Mouse (Mus musculus): ENCODE results near the gene Mypop. TPM values are rescaled to one million over a fixed set of nuclear protein-coding genes. Genes with fewer than 3 reads are reported as not detected.

Mypop gene
- 1 to 10 TPM; 3.6 to 4.0 TPM for total RNA-seq (2021)
- long read RNA-seq, experiment 1, partial matches to known transcripts, result 0 of 3 reads
- long read RNA-seq, experiment 1, other reads (novel, unspliced or antisense), result 0 of 3 reads
- long read RNA-seq, experiment 2, partial matches to known transcripts, result 0 of 2 reads
- long read RNA-seq, experiment 2, other reads (novel, unspliced or antisense), result 2 of 2 reads

- peak; percentile 99 to 100 for DNase-seq
These were observed at the start of gene Mypop for GRCm38 (mm10) chr7:18990601-18991295. Gene Mypop (plus strand): TSS chr7:18991245.

GRCm38 (mm10) chr7:18942376-18942775 is 48.7 kb upstream of the Mypop start:
- DNase-seq, result no peak

- no peak for DNase-seq
These were observed 48.2 kb upstream of the Mypop start for GRCm38 (mm10) chr7:18942815-18943214.

- peak; percentile 64 to 90 for DNase-seq
These were observed 42.9 kb upstream of the Mypop start for GRCm38 (mm10) chr7:18948151-18948550.

GRCm38 (mm10) chr7:18949781-18950522 is 41.1 kb upstream of the Mypop start:
- DNase-seq, result no peak

- DNase-seq, result no peak
These were observed 40.3 kb upstream of the Mypop start for GRCm38 (mm10) chr7:18950523-18951315.

- DNase-seq, result peak in 1 of 2 experiments; percentile 71
These were observed 39.6 kb upstream of the Mypop start for GRCm38 (mm10) chr7:18951397-18951796.

- DNase-seq, result peak; percentile 61 to 80
These were observed 33.3 kb upstream of the Mypop start for GRCm38 (mm10) chr7:18957569-18958383.

GRCm38 (mm10) chr7:18958384-18958766 is 32.7 kb upstream of the Mypop start:
- no peak for DNase-seq

- peak; percentile 47 to 74 for DNase-seq
These were observed 31.6 kb upstream of the Mypop start for GRCm38 (mm10) chr7:18959446-18959845.

GRCm38 (mm10) chr7:18962171-18962792 is 28.8 kb upstream of the Mypop start:
- DNase-seq, result no peak

GRCm38 (mm10) chr7:18962795-18963194 is 28.2 kb upstream of the Mypop start:
- DNase-seq, result no peak

GRCm38 (mm10) chr7:18963294-18963843 is 27.7 kb upstream of the Mypop start:
- DNase-seq, result no peak

- DNase-seq, result no peak
These were observed 25.7 kb upstream of the Mypop start for GRCm38 (mm10) chr7:18965312-18965711.

GRCm38 (mm10) chr7:18967603-18968002 is 23.4 kb upstream of the Mypop start:
- no peak for DNase-seq

- no peak for DNase-seq
These were observed 20.1 kb upstream of the Mypop start for GRCm38 (mm10) chr7:18970956-18971355.

- DNase-seq, result no peak
These were observed 12.7 kb upstream of the Mypop start for GRCm38 (mm10) chr7:18978381-18978780.

- DNase-seq, result no peak
These were observed 4.5 kb upstream of the Mypop start for GRCm38 (mm10) chr7:18986503-18986902.

- no peak for DNase-seq
These were observed 3.9 kb upstream of the Mypop start, which contains the start of gene Nanos2 for GRCm38 (mm10) chr7:18987100-18987499. Gene Nanos2 (plus strand): TSS chr7:18987400.

GRCm38 (mm10) chr7:18987747-18988146 is 3.3 kb upstream of the Mypop start:
- DNase-seq, result no peak

- DNase-seq, result no peak
These were observed 2.3 kb upstream of the Mypop start for GRCm38 (mm10) chr7:18988780-18989179.
